Mouse (Mus musculus): ENCODE results near the gene Prkch.

Prkch gene

DNA sequence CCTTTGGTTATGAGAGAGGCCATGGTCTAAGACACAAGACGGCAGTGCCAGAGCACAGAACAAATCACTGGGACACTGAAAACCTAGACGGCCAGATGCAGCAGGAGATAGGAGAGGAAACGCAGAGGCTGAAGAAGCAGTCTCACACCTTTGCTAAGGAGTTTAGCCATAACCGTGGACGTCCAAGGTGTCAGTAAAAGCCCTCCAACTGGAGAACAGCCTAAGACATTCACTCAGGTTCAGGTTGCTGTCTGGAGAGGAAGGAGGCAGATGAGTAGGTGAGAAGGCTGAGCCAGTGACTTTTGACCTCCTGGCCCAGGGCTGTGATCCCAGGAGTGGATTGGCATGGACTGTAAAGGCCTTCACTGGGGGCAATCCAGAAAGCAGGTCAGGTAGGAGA lies 130.0 kb downstream of the Prkch start:
- DNase-seq (ENCODE audit: low read depth, low spot score): no peak

DNA sequence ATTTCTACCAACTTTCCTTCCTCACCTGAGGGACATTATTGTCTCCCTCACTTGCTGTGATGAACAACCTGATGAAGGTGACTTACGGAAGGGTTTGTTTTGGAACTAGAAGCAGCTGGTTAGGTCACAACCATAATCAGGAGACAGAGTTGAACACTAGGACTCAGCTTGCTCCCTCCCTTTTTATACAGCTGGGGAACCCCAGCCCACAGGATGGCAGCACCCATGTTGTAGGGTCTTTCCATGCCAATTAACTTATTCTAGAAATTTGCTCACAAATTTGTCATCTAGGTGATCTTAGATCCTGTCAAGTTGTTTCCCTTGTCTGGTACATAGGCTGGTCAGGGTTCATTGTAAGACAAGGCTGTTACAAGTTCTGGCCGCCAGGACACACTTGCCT lies 130.7 kb downstream of the Prkch start:
- DNase-seq (ENCODE audit: low read depth, low spot score): no peak

DNA sequence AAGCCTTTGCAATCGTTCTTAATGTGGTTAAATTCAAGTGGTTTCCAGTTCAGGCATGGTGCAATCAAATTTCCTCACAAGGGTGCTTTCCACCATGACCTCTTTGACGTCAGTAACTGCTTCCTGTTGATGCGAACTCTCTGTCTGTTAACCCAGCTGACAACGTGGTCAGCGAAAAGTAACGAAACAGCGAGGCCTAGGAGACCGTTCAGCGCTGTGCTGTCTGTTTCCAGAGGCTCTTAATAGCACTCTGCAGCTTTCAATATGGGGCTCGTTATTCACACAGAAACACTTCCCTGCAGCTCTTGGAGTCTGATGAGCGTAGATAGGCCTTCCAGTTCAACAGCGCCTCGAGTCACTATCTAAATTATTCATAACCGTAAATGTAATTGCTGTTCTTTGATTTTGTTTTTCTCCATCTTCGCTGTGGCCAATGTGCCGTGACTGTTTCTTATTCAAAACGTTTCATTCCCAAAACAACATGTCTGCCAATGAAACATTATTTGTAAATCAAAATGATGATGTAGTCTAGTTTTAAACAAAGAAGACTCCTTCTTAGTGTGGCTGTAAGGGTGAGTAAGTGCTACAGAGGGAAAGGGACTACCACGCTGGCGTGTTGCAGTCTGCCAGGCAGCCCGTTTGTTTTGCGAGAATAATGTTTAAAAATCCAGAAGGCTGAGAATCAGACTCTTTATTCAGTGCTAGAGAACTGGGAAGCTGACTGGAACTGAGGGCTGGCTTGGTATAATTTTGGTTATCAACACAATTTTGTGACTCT lies 131.5 kb downstream of the Prkch start:
- DNase-seq (ENCODE audit: low read depth, low spot score): no peak

DNA sequence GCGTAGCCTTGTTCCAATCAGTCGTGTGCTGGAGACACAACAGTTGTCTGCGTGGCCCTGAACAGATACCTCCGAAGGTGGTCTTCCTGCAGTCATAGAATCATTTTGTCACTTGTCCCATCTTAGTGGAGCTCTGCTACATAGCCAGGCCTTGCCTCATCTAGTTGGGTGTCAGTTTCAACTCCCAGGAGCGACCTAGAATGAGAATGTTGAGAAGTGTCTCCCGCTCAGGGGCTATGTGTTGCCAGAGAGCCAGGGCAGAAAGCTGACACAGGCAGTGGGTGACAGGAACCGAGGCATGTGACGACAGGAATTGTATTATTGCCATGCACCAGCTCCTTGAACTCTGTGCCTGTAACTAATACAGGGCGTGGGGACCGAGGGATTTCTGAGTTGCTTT lies 133.4 kb downstream of the Prkch start:
- DNase-seq (ENCODE audit: low read depth, low spot score): no peak

DNA sequence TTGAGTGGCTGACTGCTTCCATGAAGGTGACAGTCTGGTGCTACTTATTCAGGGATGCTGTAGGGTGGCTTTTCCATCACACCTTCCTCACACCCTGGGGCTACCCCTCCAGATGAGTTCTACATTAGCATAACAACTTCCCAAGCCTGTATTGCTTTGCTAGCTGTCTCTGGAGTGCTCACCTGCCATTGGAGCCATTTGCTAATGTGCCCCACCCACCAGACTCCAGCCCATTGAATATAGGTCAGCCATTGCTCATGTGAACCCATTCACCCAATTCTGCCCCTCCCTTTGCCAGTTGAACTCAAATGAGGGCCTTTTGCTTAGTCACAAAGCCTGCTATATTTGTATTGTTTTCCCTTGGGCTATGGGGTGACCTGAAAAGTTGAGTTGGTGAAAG lies 135.2 kb downstream of the Prkch start:
- no peak for DNase-seq (ENCODE audit: low read depth, low spot score)

DNA sequence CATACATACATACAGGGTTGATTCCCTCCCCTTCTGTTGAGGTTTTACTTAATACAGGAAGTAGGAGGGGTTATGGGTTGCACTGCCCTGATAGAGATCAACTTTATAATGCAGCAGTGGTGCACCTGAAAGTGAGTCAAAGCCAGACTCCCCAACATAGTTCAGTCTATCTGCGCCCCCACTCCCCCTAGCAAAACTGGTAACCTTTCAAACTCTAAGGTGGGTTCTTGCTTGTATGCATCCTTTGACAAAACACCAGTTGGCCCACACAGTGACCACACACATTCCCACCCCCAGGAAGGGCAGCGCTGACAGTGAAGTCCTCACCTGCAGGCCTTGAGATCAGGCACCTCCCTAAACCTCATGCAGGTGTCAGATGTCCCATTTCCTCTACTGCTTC lies 135.9 kb downstream of the Prkch start:
- no peak for DNase-seq (ENCODE audit: low read depth, low spot score)

DNA sequence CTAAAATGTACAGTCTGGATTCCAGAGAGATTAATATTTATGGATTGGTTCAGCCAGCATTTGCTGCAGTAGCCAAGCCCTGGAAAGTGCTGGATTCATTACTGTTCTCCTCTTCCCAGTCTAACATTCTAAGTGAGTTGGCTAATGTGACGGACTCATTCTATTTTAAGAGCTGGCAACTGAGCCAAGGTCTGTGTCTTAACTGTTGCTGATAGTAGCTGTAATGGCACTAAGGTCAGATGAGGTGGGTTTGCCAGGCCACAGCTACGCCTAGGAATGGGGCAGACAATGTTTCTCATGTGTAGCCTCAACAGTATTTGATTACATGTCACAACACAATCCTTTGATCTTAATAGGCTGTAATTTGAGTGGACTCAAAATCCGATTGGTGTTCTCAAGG lies 137.5 kb downstream of the Prkch start:
- no peak for DNase-seq (ENCODE audit: low read depth, low spot score)

DNA sequence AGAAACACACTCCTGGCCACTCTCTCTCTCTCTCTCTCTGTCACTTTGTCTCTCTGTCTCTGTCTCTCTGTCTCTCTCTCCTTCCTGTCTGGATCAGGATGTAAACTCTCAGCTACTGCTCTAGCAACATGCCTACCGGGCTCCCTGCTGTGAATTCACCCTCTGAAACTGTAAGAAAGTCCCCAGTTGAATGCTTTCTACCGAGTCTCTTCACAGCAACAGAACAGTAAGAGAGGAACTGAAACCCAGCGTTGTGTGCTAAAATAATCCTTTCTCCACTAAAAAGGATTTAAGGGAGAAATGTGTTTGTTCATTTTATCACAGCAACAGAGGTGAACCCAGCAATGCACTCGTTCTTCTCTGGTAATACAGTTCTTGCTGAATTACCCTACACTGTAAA lies 138.5 kb downstream of the Prkch start:
- DNase-seq (ENCODE audit: low read depth, low spot score): no peak

DNA sequence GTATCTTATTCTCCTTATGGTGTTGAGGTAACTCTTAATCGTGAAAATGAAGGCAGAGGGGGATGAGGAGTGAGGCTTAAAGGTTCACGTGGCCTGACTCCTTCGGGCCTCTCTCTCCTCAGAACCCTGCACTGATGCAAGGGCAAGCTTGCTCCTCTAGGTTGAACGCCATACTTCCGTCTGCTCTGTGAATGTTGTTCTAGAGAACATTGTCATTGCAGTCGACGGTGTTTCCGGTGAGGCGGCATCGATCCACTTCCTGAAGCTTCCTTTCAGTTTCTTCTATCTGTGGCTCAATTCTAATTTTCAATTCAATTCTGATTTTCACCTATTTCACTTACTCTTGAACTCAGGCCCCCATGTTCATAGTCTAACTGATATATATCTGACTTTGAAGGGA lies 139.3 kb downstream of the Prkch start:
- no peak for DNase-seq (ENCODE audit: low read depth, low spot score)

DNA sequence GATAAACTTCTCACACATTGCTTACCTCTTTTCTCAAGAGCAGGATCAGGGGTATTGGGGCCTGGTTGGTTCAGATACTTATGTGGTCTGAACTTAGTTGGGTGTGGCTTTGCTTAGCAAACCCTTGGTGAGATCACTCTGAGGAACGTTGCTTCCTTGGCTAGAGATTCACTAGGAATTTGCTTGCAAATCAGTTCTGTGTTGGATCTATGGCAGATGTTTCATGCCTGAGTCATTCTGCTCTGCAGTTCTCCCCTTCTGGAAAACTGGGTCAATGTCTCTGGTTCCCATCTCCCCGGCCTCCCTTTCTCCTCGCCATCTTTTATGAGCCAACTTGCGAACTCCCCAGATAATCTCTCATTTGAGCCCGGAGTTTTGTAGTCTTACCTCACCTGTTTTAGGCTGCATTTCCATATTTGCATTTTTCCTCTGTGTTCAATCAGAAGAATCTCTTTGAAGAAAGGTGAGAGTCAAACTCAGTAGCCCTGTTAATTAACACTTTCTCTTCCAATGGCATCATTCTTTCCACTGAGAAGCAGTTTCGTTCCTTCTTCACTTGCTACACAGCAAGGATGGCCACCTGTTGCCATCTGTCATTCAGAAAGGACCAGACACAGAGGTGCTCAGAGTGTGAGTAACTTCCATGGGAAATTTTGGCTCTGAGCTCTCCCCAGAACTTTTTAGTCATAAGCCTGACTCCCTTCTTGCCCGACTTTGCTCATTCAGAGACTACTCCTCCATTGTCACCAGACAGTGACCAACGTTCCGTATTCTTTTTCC lies 141.4 kb downstream of the Prkch start:
- DNase-seq (ENCODE audit: low read depth, low spot score): no peak

DNA sequence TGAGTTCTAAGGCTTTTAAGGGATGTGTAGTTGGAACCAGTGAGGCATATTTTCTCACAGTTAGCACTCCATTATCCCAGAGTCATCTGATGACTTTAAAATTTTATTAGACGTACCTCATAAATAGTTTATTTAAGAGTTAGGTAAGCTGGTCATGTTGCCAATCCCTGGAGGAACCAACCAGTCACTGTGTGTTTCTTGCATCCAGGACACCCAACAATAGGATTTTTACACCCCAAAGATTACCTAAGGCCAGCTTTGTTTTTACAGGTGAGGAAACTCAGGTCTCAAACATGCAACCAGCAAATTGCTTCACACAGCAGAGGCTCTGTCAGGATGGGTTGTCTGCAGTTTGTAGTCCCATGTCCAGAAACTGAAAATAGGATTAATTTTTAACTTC lies 142.4 kb downstream of the Prkch start:
- DNase-seq (ENCODE audit: low read depth, low spot score): no peak

DNA sequence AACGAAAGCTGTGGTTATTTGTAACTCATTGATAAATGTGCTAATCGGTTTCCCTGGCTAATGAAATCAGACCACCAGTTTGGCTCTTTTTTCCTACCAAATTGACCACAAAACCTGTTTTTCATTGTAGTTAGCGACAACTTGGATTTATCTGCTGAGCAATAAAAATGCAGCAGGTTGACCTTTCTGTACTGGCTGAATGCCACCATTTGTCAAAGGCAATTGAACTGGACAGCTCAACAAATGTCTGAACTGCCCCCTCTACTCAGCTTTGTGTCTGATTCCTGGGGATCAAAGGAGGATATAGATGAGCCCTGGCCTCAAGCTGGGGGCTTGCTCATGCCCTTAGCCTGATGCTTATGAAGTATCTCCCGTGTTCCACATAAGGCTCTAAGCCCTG lies 146.0 kb downstream of the Prkch start:
- no peak for DNase-seq (ENCODE audit: low read depth, low spot score)

DNA sequence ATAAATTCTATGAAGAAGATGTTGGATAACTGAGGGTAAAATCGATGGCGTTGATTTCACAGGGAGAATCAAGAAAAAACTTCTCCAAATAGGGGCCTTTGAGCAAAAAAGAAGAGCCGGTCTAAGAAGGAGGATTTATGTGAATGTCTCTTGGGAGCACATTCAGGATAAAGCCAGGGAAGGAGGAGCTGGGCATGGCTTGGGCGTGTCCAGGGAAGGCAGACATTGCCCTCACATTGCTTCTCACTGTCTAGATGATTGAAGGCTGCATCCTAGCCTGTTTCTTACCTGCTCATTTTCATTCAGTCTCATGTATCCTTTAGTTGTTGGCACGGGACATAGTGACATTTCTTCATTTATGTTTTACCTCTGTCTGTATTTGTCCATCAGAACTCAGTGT lies 146.5 kb downstream of the Prkch start:
- DNase-seq (ENCODE audit: low read depth, low spot score): no peak

DNA sequence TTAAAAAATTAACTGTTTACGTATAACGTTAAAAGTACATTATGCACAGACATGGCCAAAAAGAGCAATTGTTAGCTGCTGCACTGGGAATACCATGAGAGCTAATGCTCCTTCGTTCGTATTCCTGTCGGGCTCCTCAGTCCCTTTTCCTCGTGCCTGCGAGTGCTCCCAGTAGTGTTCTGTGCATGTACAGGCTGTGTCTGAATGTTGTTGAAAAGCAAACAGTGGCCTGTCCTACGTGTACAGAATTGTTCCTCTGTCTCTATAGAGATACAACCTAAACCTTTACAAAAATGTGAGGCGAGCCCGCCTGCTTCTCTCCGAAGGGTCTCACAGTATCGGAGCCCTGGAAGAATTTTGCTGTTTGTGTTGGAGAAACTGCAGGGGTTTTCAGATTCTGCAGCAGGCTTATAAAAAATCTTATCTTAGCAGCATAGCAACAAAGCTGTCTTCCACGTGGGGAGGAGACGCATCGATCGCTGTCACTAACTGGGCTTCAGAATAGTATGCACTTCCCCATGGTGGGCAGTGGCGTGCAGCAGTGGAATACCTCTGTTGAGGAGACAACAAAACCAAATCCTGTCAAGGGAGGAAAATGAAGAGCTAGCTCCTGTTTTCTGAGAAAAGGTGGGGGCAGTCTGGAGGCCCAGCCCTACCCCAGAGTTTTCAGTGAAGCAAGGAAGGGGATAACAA lies 147.4 kb downstream of the Prkch start:
- DNase-seq (ENCODE audit: low read depth, low spot score): no peak

DNA sequence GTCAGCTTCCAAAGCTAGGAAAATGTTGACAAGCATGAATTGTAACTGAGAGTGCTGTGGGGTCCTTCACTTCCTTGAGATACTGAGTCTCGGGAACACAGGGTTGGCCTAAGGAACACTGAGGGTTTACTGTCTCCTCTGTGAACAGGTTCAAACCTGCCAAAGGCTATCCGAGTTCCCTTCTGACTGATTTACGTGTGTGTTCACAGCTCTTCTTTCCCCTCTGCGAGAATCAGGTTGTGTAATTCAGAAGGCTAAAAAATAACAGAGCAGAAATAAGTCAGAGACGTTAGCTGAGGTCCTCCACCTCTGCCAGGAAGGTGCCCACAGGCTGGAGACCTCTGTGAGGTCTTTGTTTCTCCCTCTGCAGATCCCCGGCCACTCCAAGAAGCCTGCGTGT lies 148.3 kb downstream of the Prkch start:
- no peak for DNase-seq (ENCODE audit: low read depth, low spot score)

DNA sequence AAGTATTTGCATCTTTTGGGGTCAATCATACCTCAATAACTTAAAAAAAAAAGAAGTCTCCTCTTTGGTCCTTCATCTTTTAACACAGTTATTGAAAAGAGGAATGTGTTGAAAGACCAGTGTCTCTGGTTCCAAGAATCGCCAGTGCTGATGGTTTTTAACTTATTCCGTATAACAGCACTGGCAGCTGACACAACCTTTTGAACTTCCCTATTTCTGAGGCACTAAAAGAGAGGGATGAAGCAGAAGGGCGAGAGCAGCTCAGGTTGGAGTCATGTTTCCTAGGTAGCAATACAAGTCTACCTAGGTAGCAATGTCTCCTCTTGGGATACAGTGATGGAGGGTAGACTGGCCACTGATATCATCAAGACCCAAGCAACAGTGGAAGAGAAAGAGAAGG lies 152.3 kb downstream of the Prkch start:
- no peak for DNase-seq (ENCODE audit: low read depth, low spot score)

DNA sequence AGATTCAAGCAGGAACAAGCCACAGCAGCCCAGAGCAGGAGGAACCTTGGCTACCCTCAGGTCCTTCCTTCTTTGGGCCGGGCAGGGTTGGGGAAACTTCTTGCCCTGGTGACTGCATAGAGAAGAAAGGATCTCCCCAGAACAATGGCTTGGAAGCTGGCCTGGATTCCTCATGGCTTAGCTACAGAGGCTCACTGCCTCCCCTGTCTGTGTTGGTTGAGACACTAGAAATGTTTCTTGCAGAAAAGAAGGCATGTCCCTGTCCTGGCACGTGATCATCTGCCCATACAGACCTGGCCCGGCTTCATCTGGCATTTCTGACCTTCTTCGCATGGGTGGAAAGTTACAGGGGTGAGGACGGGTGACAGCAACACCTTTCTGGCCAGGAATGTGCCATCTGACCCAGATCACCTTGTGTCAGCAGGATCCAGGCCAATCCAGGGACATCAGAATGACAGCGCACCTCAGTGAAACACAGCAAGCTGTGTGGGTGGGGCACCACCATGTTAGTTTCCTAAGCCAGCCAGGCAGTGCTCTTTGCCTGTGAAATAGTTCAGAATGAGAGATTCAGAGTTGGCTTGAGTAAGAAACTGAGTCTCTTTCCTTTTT lies 155.1 kb downstream of the Prkch start:
- no peak for DNase-seq (ENCODE audit: low read depth, low spot score)

DNA sequence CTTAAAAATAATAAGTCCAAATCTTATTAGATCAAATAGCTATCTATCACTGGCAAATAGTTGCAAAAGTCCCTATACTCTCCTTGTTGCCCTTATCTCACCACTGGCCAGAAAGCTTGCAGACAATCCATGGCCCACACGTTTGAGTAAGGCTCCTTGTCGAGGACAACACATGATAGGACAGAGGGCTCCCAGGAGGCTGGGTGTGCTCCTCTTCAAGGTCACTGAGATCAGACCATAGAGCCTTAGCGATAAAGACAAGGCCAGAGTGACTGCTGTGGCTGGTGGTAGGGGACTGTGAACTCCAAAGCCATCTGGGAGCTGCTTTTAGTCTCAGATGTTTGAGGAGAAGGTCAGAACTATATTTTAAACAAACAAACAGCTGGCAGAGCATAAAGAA lies 158.0 kb downstream of the Prkch start:
- no peak for DNase-seq (ENCODE audit: low read depth, low spot score)

DNA sequence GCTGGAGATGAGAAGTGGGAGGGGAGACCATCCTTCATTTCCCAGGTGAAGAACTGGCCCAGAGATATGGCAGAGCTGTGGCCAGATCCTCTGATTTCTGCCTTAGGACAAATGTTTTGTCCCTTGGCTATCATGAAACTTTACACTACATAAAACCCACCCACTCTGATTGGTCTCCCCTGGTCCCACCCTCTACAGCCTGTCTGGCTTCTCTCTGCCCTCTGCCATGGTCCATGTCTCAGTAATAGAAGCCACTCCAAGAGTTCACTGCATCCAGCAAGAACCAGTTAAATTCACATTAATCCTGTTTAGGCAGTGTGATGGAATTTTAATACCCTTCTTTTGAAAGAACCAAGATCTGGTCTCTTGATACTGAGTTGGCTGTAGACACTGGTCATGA lies 158.5 kb downstream of the Prkch start:
- DNase-seq (ENCODE audit: low read depth, low spot score): no peak

DNA sequence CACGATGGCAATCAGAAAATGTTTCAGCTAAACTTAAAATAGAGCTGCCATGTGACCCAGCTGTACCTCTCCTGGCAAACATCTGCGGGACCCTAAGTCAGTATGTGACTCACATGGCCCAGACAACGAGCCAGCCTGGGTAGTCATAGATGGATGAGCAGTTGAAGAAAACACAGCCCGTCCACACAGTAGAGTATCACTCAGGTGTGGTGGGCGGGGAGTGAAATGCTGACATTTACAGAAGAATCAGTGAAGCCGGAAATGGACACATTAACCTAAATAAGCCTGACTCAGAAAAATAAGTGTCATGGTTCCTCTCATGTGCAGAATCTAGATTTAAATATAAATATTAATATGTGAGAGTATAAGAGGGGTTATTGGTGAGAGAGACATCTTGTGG lies 161.5 kb downstream of the Prkch start:
- no peak for DNase-seq (ENCODE audit: low read depth, low spot score)

DNA sequence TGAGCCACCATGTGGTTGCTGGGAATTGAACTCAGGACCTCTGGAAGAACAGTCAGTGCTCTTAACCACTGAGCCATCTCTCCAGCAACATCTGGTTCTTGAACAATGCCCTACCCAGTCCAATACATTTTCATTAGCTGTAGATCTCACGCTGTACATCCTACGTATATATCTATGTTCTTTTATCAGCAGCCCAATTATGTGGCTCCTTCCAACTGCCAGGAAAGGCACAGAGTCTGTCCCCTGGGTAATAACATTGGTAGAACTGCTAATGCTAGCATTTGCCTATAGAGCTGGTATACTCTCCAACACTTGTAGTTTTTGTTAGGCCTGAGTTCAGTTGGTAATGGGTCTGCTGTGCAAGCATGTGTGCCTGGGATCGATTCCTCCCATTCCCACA lies 163.8 kb downstream of the Prkch start:
- no peak for DNase-seq (ENCODE audit: low read depth, low spot score)

DNA sequence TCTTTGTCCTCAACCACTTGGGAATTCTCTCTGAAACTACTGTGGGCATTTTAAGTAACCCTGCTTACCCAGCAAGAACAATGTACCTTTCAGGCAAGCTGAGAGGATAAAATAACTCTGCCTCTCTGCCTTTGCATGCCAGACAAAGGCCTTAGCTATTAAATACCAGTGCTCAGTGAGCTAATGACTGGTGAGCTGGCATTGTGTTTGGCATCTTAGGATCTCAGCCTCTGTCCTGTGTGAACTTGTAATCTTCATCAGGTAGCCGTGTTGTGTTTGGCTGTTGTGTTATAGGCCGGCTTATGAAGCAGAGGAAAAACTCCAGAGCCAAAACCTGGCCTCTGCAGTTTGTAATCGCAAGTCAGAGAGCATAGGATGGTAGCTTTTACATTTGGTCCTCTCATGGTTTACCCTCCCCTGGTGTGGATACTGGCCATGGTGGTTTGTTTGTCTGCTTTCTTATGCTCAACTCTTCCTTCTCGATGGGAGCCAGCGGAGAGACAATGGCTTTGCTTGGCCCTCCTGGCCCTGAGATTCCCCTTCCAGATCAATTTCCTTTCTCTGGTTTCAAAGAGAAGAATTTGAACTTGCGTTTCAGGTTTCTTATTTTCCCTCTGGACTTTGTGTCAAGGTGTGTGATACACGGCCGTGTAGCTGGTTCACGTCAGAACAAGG lies 170.0 kb downstream of the Prkch start:
- DNase-seq (ENCODE audit: low read depth, low spot score): no peak
